Mouse (Mus musculus) midbrain, embryonic 13.5 days (tissue): ENCODE measurements around the gene Mpc1. TPM values are rescaled to one million over a fixed set of nuclear protein-coding genes. Genes with fewer than 3 reads are reported as not detected.

Experiments used
- ATAC-seq: fragments of 200-750 bp; cut with Nextera tagmentation; 2 replicates; pipeline ENCODE4 v1.8.0; 2017; ENCODE audit warnings: mild to moderate bottlenecking, moderate TSS enrichment, moderate library complexity
- H3K27ac ChIP-seq: fragments of 300-500 bp; sonication (generic); 2 replicates; pipeline ENCODE4 v1.5.1; 2015; ENCODE audit warnings: inconsistent platforms, mild to moderate bottlenecking, moderate library complexity
- H3K27me3 ChIP-seq: fragments of 300-500 bp; sonication (generic); 2 replicates; pipeline ENCODE4 v1.6.1; 2015; ENCODE audit warnings: mild to moderate bottlenecking, inconsistent platforms
- H3K36me3 ChIP-seq: fragments of 300-500 bp; sonication (generic); 2 replicates; pipeline ENCODE4 v1.6.1; 2015; ENCODE audit warnings: mild to moderate bottlenecking, inconsistent platforms
- H3K4me1 ChIP-seq: fragments of 300-500 bp; sonication (generic); replicated peaks from 2 replicates; pipeline ENCODE4 v1.6.1; 2015; ENCODE audit warnings: inconsistent platforms
- H3K4me2 ChIP-seq: fragments of 300-500 bp; sonication (generic); replicated peaks from 2 replicates; pipeline ENCODE4 v1.6.1; 2015; ENCODE audit warnings: moderate library complexity, mild to moderate bottlenecking, inconsistent platforms
- H3K4me3 ChIP-seq: fragments of 300-500 bp; sonication (generic); replicated peaks from 2 replicates; pipeline ENCODE4 v1.5.1; 2015; ENCODE audit warnings: mild to moderate bottlenecking, inconsistent platforms
- H3K9ac ChIP-seq: fragments of 300-500 bp; sonication (generic); replicated peaks from 2 replicates; pipeline ENCODE4 v1.6.1; 2015; ENCODE audit warnings: mild to moderate bottlenecking, inconsistent platforms
- H3K9me3 ChIP-seq: fragments of 300-500 bp; sonication (generic); 2 replicates; pipeline ENCODE4 v1.6.1; 2016; ENCODE audit warnings: mild to moderate bottlenecking, inconsistent platforms
- WGBS: fragments of 180-500 bp; shearing (Covaris S2); methylation state at CpG from one replicate; pipeline ENCODE4 v1.1.7; 2015; 5-methylcytosine and 5-hydroxymethylcytosine counted together
- polyA plus RNA-seq: library from polyadenylated mRNA; unstranded; fragments of >200 nt; fragmentation: Nextera tagmentation; extraction: Ambion mirVana; gene quantifications from 2 replicates; pipeline ENCODE4 v1.2.1, GENCODE M21; 2015

Mpc1 gene
- polyA plus RNA-seq: 192 and 196 TPM in 2 replicates

GRCm38 (mm10) chr17:8282821-8283525, at the start of gene Mpc1:
Mpc1 (plus strand) TSS chr17:8282904.
- Histone ChIP-seq H3K27ac (peak within 1 kb of the TSS; percentile 88), H3K4me3 (peak within 1 kb of the TSS; percentile 93), H3K4me1 (peaks cover 21% of the 10 kb centered on the region), H3K9ac (peak within 1 kb of the TSS; percentile 86), H3K27me3 (no peaks in the 10 kb centered on the region; the same call in 1 of the 2 replicates), H3K36me3 (no peaks in the 10 kb centered on the region), H3K9me3 (no peaks in the 10 kb centered on the region), H3K4me2 (peak within 1 kb of the TSS; percentile 99)
- ATAC-seq: peak; percentile 77; the same call in 1 of the 2 replicates
- 2% methylated on average over 34 of the region's 35 CpGs for WGBS

DNA sequence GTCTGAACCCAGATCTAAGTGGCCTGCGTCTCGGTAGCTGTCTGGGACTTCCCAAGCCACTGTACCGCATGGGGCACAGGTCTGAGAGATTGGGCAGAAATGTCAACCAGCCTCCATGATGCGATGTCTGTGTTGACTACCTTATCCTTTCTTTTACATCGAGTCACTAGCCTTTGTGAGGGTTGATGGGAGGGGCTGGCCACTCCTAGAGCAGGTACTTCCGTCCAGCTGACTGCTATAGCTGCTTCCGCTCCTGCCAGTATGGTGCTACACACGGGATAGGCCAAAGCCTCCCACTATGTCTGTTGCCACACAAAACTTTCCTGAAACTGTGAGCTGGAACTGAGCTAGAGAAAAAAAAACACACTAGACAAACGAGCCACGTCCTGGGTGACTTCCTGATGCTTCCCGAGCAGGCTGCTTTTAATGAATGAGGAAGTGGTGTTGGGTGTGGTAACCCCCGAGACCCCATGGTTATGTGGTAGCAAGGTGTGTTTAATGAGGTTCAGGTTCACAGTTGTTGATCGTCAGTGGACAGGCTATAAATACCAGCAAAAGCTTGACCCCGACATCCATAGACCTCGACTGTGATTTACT, 49.0 kb upstream of the Mpc1 start:
- no peak overlapping the region for H3K9ac ChIP-seq
- H3K4me2 ChIP-seq: no peak overlapping the region
- H3K9me3 ChIP-seq: no peaks in the 10 kb centered on the region
- no peaks in the 10 kb centered on the region for H3K4me1 ChIP-seq
- H3K4me3 ChIP-seq: no peak overlapping the region
- ATAC-seq: no peak
- H3K27ac ChIP-seq: no peak overlapping the region
- H3K36me3 ChIP-seq: no peaks in the 10 kb centered on the region
- no peaks in the 10 kb centered on the region for H3K27me3 ChIP-seq
- WGBS: 84% methylated on average over 15 of the region's 15 CpGs

GRCm38 (mm10) chr17:8234537-8234936, 48.2 kb upstream of the Mpc1 start:
- 85% methylated on average over 4 of the region's 4 CpGs for WGBS
- H3K27ac ChIP-seq: no peak overlapping the region
- H3K4me3 ChIP-seq: no peak overlapping the region
- no peaks in the 10 kb centered on the region for H3K27me3 ChIP-seq
- no peak overlapping the region for H3K4me2 ChIP-seq
- no peaks in the 10 kb centered on the region for H3K9me3 ChIP-seq
- no peaks in the 10 kb centered on the region for H3K4me1 ChIP-seq
- no peak overlapping the region for H3K9ac ChIP-seq
- ATAC-seq: no peak
- no peaks in the 10 kb centered on the region for H3K36me3 ChIP-seq

GRCm38 (mm10) chr17:8235743-8236142, 47.0 kb upstream of the Mpc1 start, which contains the start of gene Ccr6:
Ccr6 (plus strand) TSS chr17:8236043.
- 78% methylated on average over 3 of the region's 3 CpGs for WGBS
- ATAC-seq: no peak
- Histone ChIP-seq H3K27me3 (no peaks in the 10 kb centered on the region), H3K9ac (no peak within 1 kb of the TSS), H3K27ac (no peak within 1 kb of the TSS), H3K4me2 (no peak within 1 kb of the TSS), H3K4me1 (no peaks in the 10 kb centered on the region), H3K4me3 (no peak within 1 kb of the TSS), H3K36me3 (no peaks in the 10 kb centered on the region), H3K9me3 (no peaks in the 10 kb centered on the region)

DNA sequence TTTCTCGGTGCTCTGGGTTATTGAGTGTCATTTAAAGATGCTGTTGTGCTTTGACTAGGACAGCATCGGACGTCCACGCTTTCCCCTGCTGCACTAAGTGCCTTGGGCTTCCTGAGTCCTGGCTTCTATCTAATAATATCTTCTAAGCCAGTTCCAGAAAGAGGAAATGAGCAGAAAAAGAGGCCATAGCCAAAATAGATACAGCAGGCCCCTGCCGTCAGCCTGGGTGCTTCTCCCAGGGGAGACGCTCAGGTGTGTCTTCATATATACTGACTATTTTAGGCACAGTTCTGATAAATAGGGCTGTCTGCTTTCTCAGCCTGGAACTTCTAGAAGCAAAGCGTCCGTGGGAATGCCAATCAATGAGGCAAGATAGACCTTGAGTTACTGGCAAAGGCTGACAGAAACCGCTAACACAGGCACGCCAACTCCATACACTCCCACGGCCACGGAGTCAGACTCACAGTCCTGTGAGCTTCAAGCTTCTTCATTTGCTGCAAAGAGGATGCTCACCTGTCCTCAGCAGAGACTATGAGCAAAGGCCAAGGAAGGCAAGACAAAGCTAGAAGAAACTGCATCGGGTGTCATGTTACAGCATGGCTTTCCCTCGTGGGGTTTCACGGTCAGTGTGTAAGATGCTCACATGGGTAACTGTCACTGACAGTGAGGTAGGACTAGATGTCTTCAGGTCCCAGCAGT, 44.5 kb upstream of the Mpc1 start:
- ATAC-seq: no peak
- Histone ChIP-seq H3K36me3 (no peaks in the 10 kb centered on the region), H3K4me1 (no peaks in the 10 kb centered on the region), H3K4me3 (no peak overlapping the region), H3K4me2 (no peak overlapping the region), H3K27ac (no peak overlapping the region), H3K27me3 (no peaks in the 10 kb centered on the region), H3K9ac (no peak overlapping the region), H3K9me3 (no peaks in the 10 kb centered on the region)
- WGBS: 88% methylated on average over 15 of the region's 15 CpGs

DNA sequence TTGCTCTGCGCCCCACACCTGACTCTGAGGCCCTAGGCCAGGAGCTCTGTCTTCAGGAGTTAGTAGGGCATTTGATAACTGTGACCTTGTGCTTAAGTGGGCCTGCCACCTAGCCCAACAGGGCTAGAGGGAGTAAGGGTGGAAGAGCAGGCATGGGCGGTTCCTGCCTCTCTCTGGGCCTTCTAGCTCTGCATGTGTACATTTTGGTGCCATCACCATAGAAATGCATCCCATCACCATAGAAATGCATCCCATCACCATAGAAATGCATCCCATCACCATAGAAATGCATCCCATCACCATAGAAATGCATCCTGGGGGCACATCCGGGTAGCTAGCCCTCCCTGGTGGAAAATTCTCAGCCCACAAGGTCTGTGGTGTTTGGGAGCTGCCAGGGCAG, 43.1 kb upstream of the Mpc1 start:
- H3K9me3 ChIP-seq: no peaks in the 10 kb centered on the region
- no peaks in the 10 kb centered on the region for H3K27me3 ChIP-seq
- H3K4me2 ChIP-seq: no peak overlapping the region
- H3K4me3 ChIP-seq: no peak overlapping the region
- ATAC-seq: no peak
- H3K27ac ChIP-seq: no peak overlapping the region
- no peaks in the 10 kb centered on the region for H3K4me1 ChIP-seq
- H3K36me3 ChIP-seq: no peaks in the 10 kb centered on the region
- 70% methylated on average over 3 of the region's 3 CpGs for WGBS
- no peak overlapping the region for H3K9ac ChIP-seq

- H3K4me2 ChIP-seq: no peak overlapping the region
- H3K4me1 ChIP-seq: no peaks in the 10 kb centered on the region
- no peaks in the 10 kb centered on the region for H3K27me3 ChIP-seq
- no peak overlapping the region for H3K9ac ChIP-seq
- 77% methylated on average over 4 of the region's 4 CpGs for WGBS
- ATAC-seq: no peak
- no peaks in the 10 kb centered on the region for H3K9me3 ChIP-seq
- no peak overlapping the region for H3K4me3 ChIP-seq
- no peak overlapping the region for H3K27ac ChIP-seq
- H3K36me3 ChIP-seq: no peaks in the 10 kb centered on the region
Measured at GRCm38 (mm10) chr17:8240517-8240916, 42.2 kb upstream of the Mpc1 start.

- Histone ChIP-seq H3K4me2 (no peak overlapping the region), H3K36me3 (no peaks in the 10 kb centered on the region), H3K27me3 (no peaks in the 10 kb centered on the region), H3K4me1 (no peaks in the 10 kb centered on the region), H3K9ac (no peak overlapping the region), H3K9me3 (no peaks in the 10 kb centered on the region), H3K4me3 (no peak overlapping the region), H3K27ac (no peak overlapping the region)
- WGBS: 76% methylated on average over 12 of the region's 12 CpGs
- ATAC-seq: no peak
Measured at GRCm38 (mm10) chr17:8241645-8242044, 41.1 kb upstream of the Mpc1 start.

- 94% methylated on average over 11 of the region's 11 CpGs for WGBS
- H3K27me3 ChIP-seq: no peaks in the 10 kb centered on the region
- no peak overlapping the region for H3K4me2 ChIP-seq
- no peak overlapping the region for H3K27ac ChIP-seq
- H3K9me3 ChIP-seq: no peaks in the 10 kb centered on the region
- no peak overlapping the region for H3K9ac ChIP-seq
- no peak for ATAC-seq
- no peaks in the 10 kb centered on the region for H3K4me1 ChIP-seq
- H3K36me3 ChIP-seq: no peaks in the 10 kb centered on the region
- no peak overlapping the region for H3K4me3 ChIP-seq
Measured at GRCm38 (mm10) chr17:8242186-8242585, 40.5 kb upstream of the Mpc1 start.

DNA sequence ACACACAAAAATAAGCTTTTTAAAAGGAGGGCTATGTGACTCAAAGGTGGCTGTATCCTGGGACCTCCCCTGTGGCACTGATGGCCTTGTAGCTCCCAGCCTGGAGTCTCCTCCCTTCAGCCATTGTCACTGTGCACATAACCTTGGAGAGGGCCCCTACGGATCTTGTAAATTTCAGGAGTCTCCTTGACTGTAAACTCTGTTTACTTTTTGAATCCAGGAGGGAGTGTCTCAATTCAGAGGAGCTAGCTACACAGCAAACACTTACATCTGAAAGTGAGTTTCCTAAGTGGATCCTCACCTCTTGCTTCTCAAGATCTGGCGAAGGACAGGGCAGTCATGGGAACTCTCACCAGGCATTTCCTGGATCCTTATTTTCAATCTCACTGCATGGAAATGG, 38.6 kb upstream of the Mpc1 start:
- Histone ChIP-seq H3K36me3 (no peaks in the 10 kb centered on the region), H3K4me1 (no peaks in the 10 kb centered on the region), H3K4me2 (no peak overlapping the region), H3K27me3 (no peaks in the 10 kb centered on the region), H3K4me3 (no peak overlapping the region), H3K27ac (no peak overlapping the region), H3K9ac (no peak overlapping the region), H3K9me3 (no peaks in the 10 kb centered on the region)
- 83% methylated on average over 2 of the region's 2 CpGs for WGBS
- ATAC-seq: no peak

GRCm38 (mm10) chr17:8246102-8246754, 36.5 kb upstream of the Mpc1 start:
- no peak overlapping the region for H3K9ac ChIP-seq
- H3K4me3 ChIP-seq: no peak overlapping the region
- 67% methylated on average over 4 of the region's 4 CpGs for WGBS
- H3K27me3 ChIP-seq: no peaks in the 10 kb centered on the region
- no peak overlapping the region for H3K27ac ChIP-seq
- no peak for ATAC-seq
- H3K36me3 ChIP-seq: no peaks in the 10 kb centered on the region
- no peak overlapping the region for H3K4me2 ChIP-seq
- no peaks in the 10 kb centered on the region for H3K4me1 ChIP-seq
- no peaks in the 10 kb centered on the region for H3K9me3 ChIP-seq

DNA sequence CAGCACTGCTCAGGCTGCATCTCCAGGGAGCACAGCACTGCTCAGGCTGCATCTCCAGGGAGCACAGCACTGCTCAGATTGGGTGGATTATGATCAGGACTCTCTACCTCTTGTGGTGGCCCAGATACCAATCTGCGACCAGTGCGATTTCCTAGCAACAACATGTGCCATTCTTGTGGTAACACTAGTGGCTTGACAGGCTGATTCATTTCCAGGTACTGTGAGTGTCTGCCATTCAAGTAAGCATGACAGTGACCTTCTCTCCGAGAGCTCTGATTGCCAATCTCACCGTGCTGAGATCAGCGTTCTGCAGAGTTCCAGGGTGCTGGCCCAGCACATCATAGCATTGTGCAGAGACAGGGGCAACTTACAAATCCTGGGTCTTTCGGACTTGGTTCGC, 31.0 kb upstream of the Mpc1 start:
- Histone ChIP-seq H3K27ac (no peak overlapping the region), H3K27me3 (no peaks in the 10 kb centered on the region), H3K4me2 (no peak overlapping the region), H3K9me3 (no peaks in the 10 kb centered on the region), H3K4me3 (no peak overlapping the region), H3K4me1 (no peaks in the 10 kb centered on the region), H3K36me3 (no peaks in the 10 kb centered on the region), H3K9ac (no peak overlapping the region)
- no peak for ATAC-seq
- 92% methylated on average over 7 of the region's 7 CpGs for WGBS
